Mouse (Mus musculus) embryo, embryonic 10.5 days (tissue): ENCODE data around the gene Pde4b.

Experiments used
- DNase-seq: peaks from one replicate; pipeline ENCODE4 v3.0.0-alpha.2; 2015; ENCODE audit warnings: low spot score

Pde4b gene

GRCm38 (mm10) chr4:102290052-102290734 is 202.8 kb downstream of the Pde4b start:
- DNase-seq = no peak

GRCm38 (mm10) chr4:102297558-102297957 is 210.2 kb downstream of the Pde4b start:
- no peak for DNase-seq

GRCm38 (mm10) chr4:102302568-102302967 is 215.2 kb downstream of the Pde4b start:
- DNase-seq = no peak

GRCm38 (mm10) chr4:102307661-102308297 is 220.4 kb downstream of the Pde4b start:
- DNase-seq = no peak

GRCm38 (mm10) chr4:102310630-102311029 is 223.3 kb downstream of the Pde4b start:
- DNase-seq = no peak

GRCm38 (mm10) chr4:102316011-102316410 is 228.7 kb downstream of the Pde4b start:
- no peak for DNase-seq

- no peak for DNase-seq
Observed at GRCm38 (mm10) chr4:102316699-102317285, 229.4 kb downstream of the Pde4b start.

- no peak for DNase-seq
Observed at GRCm38 (mm10) chr4:102318596-102318995, 231.3 kb downstream of the Pde4b start.

GRCm38 (mm10) chr4:102321340-102321739 is 234.0 kb downstream of the Pde4b start:
- DNase-seq = no peak

GRCm38 (mm10) chr4:102332386-102332785 is 245.0 kb downstream of the Pde4b start:
- DNase-seq = no peak

GRCm38 (mm10) chr4:102332885-102333284 is 245.5 kb downstream of the Pde4b start:
- DNase-seq = no peak

GRCm38 (mm10) chr4:102346911-102347492 is 259.7 kb downstream of the Pde4b start:
- no peak for DNase-seq

- DNase-seq = peak; percentile 63
Observed at GRCm38 (mm10) chr4:102351476-102352475, 264.4 kb downstream of the Pde4b start.

- no peak for DNase-seq
Observed at GRCm38 (mm10) chr4:102353641-102354403, 266.5 kb downstream of the Pde4b start.

GRCm38 (mm10) chr4:102368105-102368735 is 280.9 kb downstream of the Pde4b start:
- no peak for DNase-seq

GRCm38 (mm10) chr4:102374614-102375013 is 287.3 kb downstream of the Pde4b start:
- DNase-seq = no peak

GRCm38 (mm10) chr4:102382763-102383505 is 295.6 kb downstream of the Pde4b start:
- no peak for DNase-seq

GRCm38 (mm10) chr4:102393605-102394004 is 306.3 kb downstream of the Pde4b start:
- no peak for DNase-seq

GRCm38 (mm10) chr4:102397334-102397733 is 310.0 kb downstream of the Pde4b start:
- no peak for DNase-seq

GRCm38 (mm10) chr4:102398512-102398911 is 311.2 kb downstream of the Pde4b start:
- DNase-seq = no peak
